Mouse (Mus musculus) embryonic facial prominence, embryonic 11.5 days (tissue): ENCODE data around the gene Ube2t. TPM values are rescaled to one million over a fixed set of nuclear protein-coding genes. Genes with fewer than 3 reads are reported as not detected.

ENCODE experiments used
- ATAC-seq: fragments of 200-750 bp; cut with Nextera tagmentation; replicated peaks from 2 replicates; pipeline ENCODE4 v1.8.0; 2017; ENCODE audit warnings: low read depth; ENCODE audit not compliant: insufficient number of reproducible peaks, low FRiP score, low TSS enrichment
- DNase-seq: peaks from one replicate; pipeline ENCODE4 v3.0.0-alpha.2; 2015; ENCODE audit warnings: low spot score
- H3K27ac ChIP-seq: fragments of 300-500 bp; sonication (generic); replicated peaks from 2 replicates; pipeline ENCODE4 v1.5.1; 2014; ENCODE audit warnings: mild to moderate bottlenecking, low read depth, low read length, control low read depth
- H3K27me3 ChIP-seq: fragments of 300-500 bp; sonication (generic); 2 replicates; pipeline ENCODE4 v1.6.1; 2014; ENCODE audit warnings: mild to moderate bottlenecking, low read length, moderate library complexity, mixed read lengths; ENCODE audit not compliant: control insufficient read depth, insufficient read depth
- H3K36me3 ChIP-seq: fragments of 300-500 bp; sonication (generic); replicated peaks from 2 replicates; pipeline ENCODE4 v1.6.1; 2014; ENCODE audit warnings: low read depth, mild to moderate bottlenecking, low read length, moderate library complexity, mixed read lengths; ENCODE audit not compliant: control insufficient read depth, insufficient read depth
- H3K4me1 ChIP-seq: fragments of 300-500 bp; sonication (generic); 2 replicates; pipeline ENCODE4 v1.6.1; 2014; ENCODE audit warnings: low read length, mixed read lengths; ENCODE audit not compliant: control insufficient read depth, insufficient read depth
- H3K4me2 ChIP-seq: fragments of 300-500 bp; sonication (generic); 2 replicates; pipeline ENCODE4 v1.6.1; 2014; ENCODE audit warnings: low read depth, mild to moderate bottlenecking, control low read depth, low read length, moderate library complexity
- H3K4me3 ChIP-seq: fragments of 300-500 bp; sonication (generic); 2 replicates; pipeline ENCODE4 v1.5.1; 2014; ENCODE audit warnings: low read depth, low read length, control low read depth
- H3K9ac ChIP-seq: fragments of 300-500 bp; sonication (generic); replicated peaks from 2 replicates; pipeline ENCODE4 v1.6.1; 2014; ENCODE audit warnings: mild to moderate bottlenecking, control low read depth, low read length
- H3K9me3 ChIP-seq: fragments of 300-500 bp; sonication (generic); replicated peaks from 2 replicates; pipeline ENCODE4 v1.6.1; 2016; ENCODE audit warnings: mild to moderate bottlenecking, low read length, inconsistent platforms, mixed read lengths; ENCODE audit not compliant: control insufficient read depth
- WGBS: fragments of 180-500 bp; shearing (Covaris S2); extraction: QIAGEN DNeasy Blood & Tissue Kit; methylation state at CpG from one replicate; pipeline ENCODE4 v1.1.7; 2014; 5-methylcytosine and 5-hydroxymethylcytosine counted together
- polyA plus RNA-seq: library from polyadenylated mRNA; unstranded; fragments of >200 nt; fragmentation: Nextera tagmentation; extraction: Ambion mirVana; gene quantifications from 2 replicates; pipeline ENCODE4 v1.2.1, GENCODE M21; 2014

Ube2t gene
- polyA plus RNA-seq, 1 experiment from 2014 or later = 46.4 TPM

DNA sequence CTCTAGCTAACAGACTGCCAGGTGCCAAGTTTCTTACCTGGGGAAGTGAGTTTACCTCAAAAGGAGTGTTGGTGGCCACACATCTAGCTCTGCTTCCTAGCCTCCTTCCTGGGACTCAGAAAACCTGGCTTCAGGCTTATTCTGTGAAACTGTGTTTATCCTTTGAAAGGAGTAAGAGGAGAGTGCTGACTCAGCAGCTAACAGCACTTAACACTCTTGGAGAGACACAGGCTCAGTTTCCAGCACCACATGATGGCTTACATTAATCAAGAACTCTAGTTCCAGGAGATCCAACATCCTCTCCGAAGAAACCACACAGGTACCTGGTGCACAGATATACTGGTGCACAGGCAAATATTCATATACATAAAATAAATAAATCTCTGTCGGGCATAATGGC is 19.5 kb upstream of the Ube2t start:
- 95% methylated on average over 2 of the region's 2 CpGs for WGBS
- Histone ChIP-seq H3K9me3 (no peaks in the 10 kb centered on the region), H3K27me3 (no peaks in the 10 kb centered on the region), H3K36me3 (no peaks in the 10 kb centered on the region), H3K27ac (no peak overlapping the region), H3K4me1 (no peaks in the 10 kb centered on the region), H3K9ac (no peak overlapping the region), H3K4me2 (no peak overlapping the region), H3K4me3 (no peak overlapping the region)
- ATAC-seq (no peak), DNase-seq (no peak)

GRCm38 (mm10) chr1:134947590-134947989 is 14.8 kb upstream of the Ube2t start:
- ATAC-seq (no peak), DNase-seq (no peak)
- no peak overlapping the region for H3K27ac ChIP-seq
- H3K36me3 ChIP-seq = no peaks in the 10 kb centered on the region; the same call in 1 of the 2 replicates
- no peak overlapping the region for H3K4me3 ChIP-seq
- H3K4me2 ChIP-seq = no peak overlapping the region
- no peaks in the 10 kb centered on the region for H3K27me3 ChIP-seq
- H3K4me1 ChIP-seq = no peaks in the 10 kb centered on the region
- H3K9ac ChIP-seq = no peak overlapping the region
- H3K9me3 ChIP-seq = no peaks in the 10 kb centered on the region
- 84% methylated on average over 7 of the region's 7 CpGs for WGBS

DNA sequence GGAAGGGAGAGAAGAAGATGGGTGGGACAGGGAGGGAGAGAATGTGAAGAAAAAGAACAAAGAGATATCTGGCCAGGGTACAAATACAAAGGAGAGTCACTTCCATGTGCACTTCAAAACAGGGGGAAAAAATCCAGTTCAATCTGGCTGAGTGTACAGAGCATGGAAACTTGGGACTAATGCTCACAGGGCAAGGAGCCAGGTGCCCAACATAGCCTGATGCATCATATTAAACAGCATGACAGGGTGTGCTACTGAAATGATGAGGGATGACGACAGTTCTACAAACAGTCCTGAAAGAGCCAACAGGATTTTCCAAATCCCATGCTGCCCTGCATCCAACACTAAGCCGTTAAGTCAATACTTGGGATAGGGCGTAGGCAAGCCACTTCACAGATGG is 12.4 kb upstream of the Ube2t start:
- no peaks in the 10 kb centered on the region for H3K27me3 ChIP-seq
- H3K9ac ChIP-seq = no peak overlapping the region
- no peak overlapping the region for H3K4me2 ChIP-seq
- no peak overlapping the region for H3K27ac ChIP-seq
- H3K36me3 ChIP-seq = no peaks in the 10 kb centered on the region; the same call in 1 of the 2 replicates
- DNase-seq = no peak
- no peak overlapping the region for H3K4me3 ChIP-seq
- no peak for ATAC-seq
- H3K9me3 ChIP-seq = no peaks in the 10 kb centered on the region
- no peaks in the 10 kb centered on the region for H3K4me1 ChIP-seq
- WGBS = 90% methylated on average over 3 of the region's 3 CpGs

- Histone ChIP-seq H3K9ac (peak overlapping the region; percentile 87), H3K4me1 (no peaks in the 10 kb centered on the region), H3K4me3 (peak overlapping the region; percentile 84), H3K36me3 (no peaks in the 10 kb centered on the region), H3K4me2 (peak overlapping the region; percentile 67), H3K27me3 (no peaks in the 10 kb centered on the region), H3K9me3 (no peaks in the 10 kb centered on the region), H3K27ac (peak overlapping the region; percentile 75; the same call in 1 of the 2 replicates)
- peak; percentile 5 for DNase-seq
- no peak; the same call in 1 of the 2 replicates for ATAC-seq
- WGBS = 7% methylated on average over 16 of the region's 16 CpGs
Observed at GRCm38 (mm10) chr1:134955050-134955636, 7.2 kb upstream of the Ube2t start.

DNA sequence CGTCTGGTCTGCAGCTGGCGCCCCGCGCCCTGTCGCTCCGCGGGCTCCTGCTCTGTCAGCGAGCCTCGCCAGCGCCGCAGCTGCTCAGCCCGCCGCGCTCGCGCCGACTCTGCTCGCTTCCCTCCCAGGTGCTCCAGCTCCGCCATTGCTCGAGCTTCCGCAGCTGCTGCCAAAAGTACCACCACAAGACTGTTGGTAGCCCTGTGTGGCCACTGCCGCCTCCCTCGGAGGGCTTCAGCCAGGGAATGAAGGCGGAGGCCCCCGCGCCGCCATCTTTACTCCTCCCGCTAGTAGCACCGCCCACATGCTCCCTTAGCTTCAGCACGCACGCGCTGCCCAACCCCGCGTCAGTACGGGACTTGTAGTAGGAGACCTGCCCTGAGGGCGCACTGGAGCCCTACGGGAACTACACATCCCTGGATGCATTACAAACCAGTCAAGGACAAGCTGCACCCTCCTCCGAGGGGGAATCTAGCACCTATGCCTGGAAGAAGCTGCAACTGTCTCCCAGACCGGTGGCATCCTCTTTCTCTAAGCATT is 6.7 kb upstream of the Ube2t start, which contains the start of gene Ppp1r12b:
TSS of gene Ppp1r12b (minus strand) at position 306 of the 540 bp plus-strand sequence.
- Histone ChIP-seq H3K4me2 (peak within 1 kb of the TSS; percentile 67), H3K4me1 (no peaks in the 10 kb centered on the region), H3K27me3 (no peaks in the 10 kb centered on the region), H3K27ac (peak within 1 kb of the TSS; percentile 75; the same call in 1 of the 2 replicates), H3K9ac (peak within 1 kb of the TSS; percentile 87), H3K4me3 (peak within 1 kb of the TSS; percentile 84), H3K9me3 (no peaks in the 10 kb centered on the region), H3K36me3 (no peaks in the 10 kb centered on the region)
- WGBS = 0% methylated on average over 39 of the region's 39 CpGs
- DNase-seq (peak; percentile 96), ATAC-seq (peak; percentile 98)

GRCm38 (mm10) chr1:134960634-134961033 is 1.7 kb upstream of the Ube2t start:
- H3K4me1 ChIP-seq = no peaks in the 10 kb centered on the region
- ATAC-seq = no peak
- WGBS = 57% methylated on average over 7 of the region's 7 CpGs

DNA sequence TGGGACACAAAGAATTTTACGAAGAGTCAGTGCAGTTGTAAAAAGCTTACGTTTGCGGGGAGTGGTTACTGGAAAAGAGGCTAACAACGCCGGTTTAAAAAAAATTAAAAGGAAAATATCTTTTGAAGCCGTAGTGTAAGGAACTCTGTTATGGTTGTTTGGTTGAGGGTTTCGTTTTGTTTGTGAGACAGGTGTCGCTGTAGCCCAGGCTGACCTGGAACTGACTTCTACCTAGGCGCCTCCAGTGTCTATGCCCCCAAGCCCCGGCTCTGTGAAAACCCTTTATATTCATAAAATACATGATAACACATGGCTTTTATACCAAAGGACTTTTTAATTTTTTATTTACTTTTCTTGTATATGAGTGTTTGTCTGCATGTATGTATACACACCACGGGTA is 456 bp downstream of the Ube2t start:
- Histone ChIP-seq H3K27me3 (no peaks in the 10 kb centered on the region), H3K4me2 (peak overlapping the region; percentile 52), H3K9me3 (no peaks in the 10 kb centered on the region), H3K27ac (no peak overlapping the region), H3K4me1 (no peaks in the 10 kb centered on the region), H3K36me3 (no peaks in the 10 kb centered on the region), H3K4me3 (peak overlapping the region; percentile 69), H3K9ac (peak overlapping the region; percentile 69)
- no peak; the same call in 1 of the 2 replicates for ATAC-seq
- DNase-seq = peak; percentile 29
- WGBS = 5% methylated on average over 11 of the region's 11 CpGs

More at GRCm38 (mm10) chr1:134960634-134961033, 1.7 kb upstream of the Ube2t start:
- DNase-seq = no peak
- no peaks in the 10 kb centered on the region for H3K9me3 ChIP-seq
- H3K27me3 ChIP-seq = no peaks in the 10 kb centered on the region
- no peak overlapping the region for H3K4me3 ChIP-seq
- H3K36me3 ChIP-seq = no peaks in the 10 kb centered on the region
- H3K9ac ChIP-seq = no peak overlapping the region
- no peak overlapping the region for H3K4me2 ChIP-seq
- H3K27ac ChIP-seq = no peak overlapping the region

- Histone ChIP-seq H3K27me3 (no peaks in the 10 kb centered on the region), H3K4me3 (no peak overlapping the region), H3K4me2 (no peak overlapping the region), H3K9ac (no peak overlapping the region), H3K4me1 (no peaks in the 10 kb centered on the region), H3K36me3 (no peaks in the 10 kb centered on the region; the same call in 1 of the 2 replicates), H3K27ac (no peak overlapping the region), H3K9me3 (no peaks in the 10 kb centered on the region)
- 93% methylated on average over 2 of the region's 2 CpGs for WGBS
- DNase-seq (no peak), ATAC-seq (no peak)
Observed at GRCm38 (mm10) chr1:134965430-134965829, 3.1 kb downstream of the Ube2t start.
